Mouse (Mus musculus) testis, adult 2 months (tissue): ENCODE results near the gene Grap.

ENCODE experiments used
- CTCF ChIP-seq: fragments of 200-500 bp; IDR thresholded peaks from 2 replicates; pipeline ENCODE4 v1.5.1; 2012; ENCODE audit warnings: low read depth, mild to moderate bottlenecking, inconsistent platforms, low read length, moderate library complexity; ENCODE audit not compliant: control insufficient read depth, insufficient read depth, insufficient replicate concordance
- POLR2A ChIP-seq: fragments of 200-500 bp; IDR thresholded peaks from 2 replicates; pipeline ENCODE4 v1.6.1; 2012; ENCODE audit warnings: low read depth, mild to moderate bottlenecking, inconsistent platforms, low read length, moderate library complexity; ENCODE audit not compliant: control insufficient read depth

DNA sequence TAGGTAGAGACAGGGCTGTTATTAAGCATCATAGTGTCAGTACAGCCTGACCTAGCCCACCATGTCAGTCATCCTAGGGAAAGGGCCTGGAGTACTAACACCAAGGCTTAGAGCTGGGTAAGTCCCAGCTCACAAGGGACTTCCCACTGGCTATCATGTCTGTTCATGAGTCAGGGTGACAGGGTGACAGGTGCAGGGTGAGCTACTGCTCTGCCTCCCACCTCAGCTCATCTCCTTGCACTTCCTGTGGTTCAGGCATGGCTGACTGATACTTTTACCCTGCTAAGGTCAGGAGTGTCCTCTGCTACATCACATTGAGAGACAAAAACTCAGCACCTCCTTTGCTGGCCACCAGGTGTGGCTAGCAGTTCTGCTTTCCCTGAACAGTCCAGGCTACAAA lies 45.8 kb downstream of the Grap start:
- TF ChIP-seq POLR2A (no peak), CTCF (no peak)
